Mouse (Mus musculus) cerebellum, postnatal 10 days (tissue): ENCODE results near the gene Ablim1.

ENCODE experiments used
- DNase-seq, 2 experiments: peaks; one replicate each; pipeline ENCODE4 v3.0.0; 2021; ENCODE audit warnings: mixed read lengths in 2 of 2

The Ablim1 gene

DNA sequence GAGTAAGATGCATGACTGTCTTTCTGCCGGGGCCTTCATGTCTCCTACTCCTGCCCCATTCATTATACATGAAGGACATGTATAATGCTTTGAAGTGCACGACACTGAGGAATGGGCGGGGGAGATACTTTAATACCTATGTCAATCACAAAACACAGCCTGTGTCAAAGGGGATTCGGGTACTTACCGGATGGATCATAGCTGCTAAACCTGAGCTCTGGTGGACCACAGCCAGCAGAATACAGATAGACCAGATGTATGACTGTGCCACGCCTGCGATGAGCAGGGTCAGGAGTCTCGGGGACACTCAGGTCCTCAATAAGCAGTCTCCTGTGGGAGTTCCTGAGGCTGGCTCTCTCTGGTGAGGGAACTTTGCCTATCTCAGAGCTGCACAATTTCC is 99.2 kb downstream of the Ablim1 start:
- DNase-seq, result no peak

DNA sequence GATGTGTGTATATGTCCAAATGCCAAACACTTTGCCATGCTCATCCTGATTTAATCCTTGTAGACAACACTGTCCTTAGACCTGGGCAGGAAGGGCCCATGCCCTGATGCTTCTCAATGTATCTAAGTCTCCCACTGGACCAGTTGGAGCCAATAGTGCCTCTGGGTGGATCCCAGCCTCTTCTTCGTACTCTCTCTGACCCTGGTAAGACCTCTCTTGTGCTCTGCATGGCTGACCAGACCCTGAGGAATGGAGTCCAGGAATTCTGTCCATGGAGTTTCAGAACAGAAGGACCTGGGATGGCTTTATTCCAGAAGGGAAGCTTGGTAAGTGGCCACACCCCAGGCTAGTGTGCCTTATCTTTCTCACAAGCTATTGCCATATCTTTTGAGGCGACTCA is 102.3 kb downstream of the Ablim1 start:
- no peak for DNase-seq

DNA sequence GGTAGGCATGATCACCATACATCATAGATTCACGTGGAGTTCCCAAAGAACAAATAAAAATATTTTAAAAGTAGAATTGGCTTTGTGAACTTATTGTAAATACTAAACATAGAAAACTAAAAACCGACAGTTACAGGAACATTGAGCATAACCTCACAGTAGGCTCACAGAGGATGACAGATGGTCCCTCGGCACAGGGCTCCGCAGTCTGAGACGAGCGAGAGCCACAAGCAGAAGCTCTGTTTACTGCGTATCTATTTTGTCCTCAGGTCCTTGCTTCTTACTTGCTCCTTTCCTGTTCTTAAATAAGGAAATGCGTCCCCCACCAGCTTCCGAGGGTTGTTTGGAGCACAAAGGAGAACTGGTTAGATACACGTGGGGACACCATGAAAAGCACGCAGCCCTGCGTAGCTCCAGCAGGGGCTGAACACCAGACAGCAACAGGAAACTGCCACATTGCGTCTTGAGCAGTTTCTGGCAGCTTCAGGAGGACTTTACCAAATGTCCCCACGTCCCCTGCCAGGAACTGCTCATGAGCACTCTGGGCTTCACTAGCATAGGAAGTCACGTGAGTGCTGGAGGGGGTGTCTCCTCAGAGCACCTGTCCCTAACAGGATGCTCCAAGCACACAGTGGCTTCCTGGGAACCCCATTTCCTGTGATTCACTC is 103.1 kb downstream of the Ablim1 start:
- DNase-seq, result peak; percentile 86 to 92

DNA sequence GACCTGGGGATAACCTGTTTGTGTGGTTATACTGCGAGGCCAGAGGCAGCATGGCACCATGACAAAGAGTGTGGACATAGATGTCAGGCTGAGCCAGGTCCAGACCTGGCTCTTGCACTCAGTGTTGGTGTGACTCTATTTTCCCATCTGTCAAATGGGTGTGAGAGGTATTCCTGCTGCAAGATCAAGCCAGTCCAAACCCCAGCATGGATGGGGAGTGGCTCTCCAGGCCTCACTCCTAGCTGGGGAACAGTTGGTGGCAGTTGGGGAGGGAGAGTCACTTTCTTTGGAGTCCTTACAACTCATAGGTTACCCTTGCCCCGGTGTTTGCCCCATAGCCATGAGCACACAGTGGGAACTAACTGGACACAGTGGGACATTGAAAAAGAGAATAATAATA is 103.8 kb downstream of the Ablim1 start:
- DNase-seq, result no peak

DNA sequence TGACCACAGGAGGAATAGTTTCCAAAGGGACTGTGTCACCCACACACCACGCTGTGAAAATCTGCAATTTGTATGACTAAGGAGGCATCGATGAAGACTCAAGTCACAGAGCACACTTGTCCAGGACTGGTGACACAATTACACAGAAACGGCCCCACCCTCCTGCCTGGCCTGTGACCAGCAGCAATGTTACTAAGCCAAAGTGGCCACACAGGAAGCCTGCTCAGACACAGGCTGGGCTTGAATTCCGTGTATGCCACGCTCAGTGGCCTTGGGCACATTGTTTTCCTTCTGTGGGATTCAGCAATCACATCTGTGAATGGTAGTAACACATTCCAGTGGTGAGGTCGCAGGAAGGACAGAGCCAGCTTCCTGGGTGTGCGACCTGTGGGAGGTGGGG is 110.6 kb downstream of the Ablim1 start:
- no peak for DNase-seq

DNA sequence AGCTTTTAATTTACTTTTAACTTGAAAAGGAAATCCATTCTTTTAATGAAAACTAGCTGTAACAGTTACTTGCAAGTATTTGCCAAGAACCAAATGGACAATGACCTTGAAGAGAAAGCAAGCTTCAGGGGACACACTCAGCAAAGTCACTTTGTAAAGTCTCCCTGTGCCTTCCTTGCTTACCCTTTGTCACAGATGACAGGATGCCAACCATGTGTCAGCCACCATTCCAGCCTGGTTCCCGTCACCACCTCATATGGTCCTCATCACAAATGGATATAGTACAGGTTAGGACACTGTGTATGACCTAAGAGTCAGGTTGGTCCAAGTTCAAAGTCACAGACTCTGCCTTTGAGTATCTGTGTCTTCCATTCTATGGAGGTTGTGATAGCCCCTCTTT is 112.2 kb downstream of the Ablim1 start:
- no peak for DNase-seq

DNA sequence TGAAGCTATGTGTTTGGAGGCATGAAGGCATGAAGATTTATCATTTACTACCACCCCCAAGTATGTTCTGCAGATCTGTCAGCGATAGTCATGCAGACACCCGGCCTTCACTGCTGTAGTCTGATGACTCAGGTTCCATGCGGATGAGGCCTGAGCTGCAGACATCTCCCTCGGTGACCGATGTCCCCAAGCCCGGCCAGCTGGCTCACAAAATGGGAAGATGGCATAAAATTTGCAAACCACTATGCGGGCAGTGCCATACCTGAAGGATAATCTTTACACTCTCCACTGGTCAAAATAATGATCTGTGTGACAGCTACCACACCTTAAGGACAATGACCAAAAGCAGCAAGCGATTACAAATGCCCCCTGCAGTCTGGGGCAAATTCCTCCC is 113.6 kb downstream of the Ablim1 start:
- no peak for DNase-seq

DNA sequence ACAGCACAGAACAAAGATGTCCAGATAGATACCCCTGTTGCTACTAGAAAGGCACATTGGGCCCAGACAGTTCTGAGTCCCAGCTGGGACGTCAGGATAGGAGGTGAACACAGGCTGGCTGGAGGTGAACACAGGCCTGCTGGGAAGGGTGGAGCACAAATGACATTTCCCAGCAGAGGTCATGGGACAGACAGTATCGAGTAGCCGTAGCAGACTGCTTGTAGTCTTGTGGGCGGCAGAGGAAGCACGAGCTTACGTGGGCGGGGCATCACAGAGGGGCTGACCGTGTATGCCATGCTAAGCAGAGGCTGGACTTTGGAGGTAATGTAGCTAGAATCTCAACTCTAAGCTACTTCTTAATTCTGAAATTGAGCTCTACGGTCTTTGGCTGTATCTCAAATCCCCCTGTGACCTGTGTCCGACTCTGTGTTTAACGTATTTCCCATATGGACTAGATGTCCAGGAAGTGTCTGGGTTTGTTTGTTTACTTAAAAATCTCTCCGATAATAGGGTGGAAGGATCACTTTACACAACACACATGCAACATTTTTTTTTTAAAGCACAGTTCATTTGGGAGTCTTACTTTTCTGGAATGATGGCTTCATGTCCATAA is 114.1 kb downstream of the Ablim1 start:
- DNase-seq, result no peak

DNA sequence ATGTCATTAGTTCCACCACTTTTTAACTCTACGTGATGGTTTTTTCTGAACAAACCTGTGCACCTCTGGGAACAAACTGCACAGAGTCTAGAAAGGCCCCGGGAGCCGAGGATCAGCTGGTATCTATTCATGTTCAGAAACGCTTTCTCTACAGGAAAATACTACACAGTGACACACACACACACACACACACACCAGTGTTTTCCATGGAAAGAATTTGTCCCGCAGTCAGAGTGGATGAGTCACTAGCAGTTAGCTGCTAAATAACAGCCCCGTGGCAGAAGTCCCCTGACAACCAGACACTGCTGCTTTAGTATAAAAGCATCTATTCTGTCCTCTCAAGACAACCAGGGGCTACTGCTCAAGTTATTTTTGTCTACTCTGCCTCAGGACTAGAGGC is 115.4 kb downstream of the Ablim1 start:
- DNase-seq, result no peak

DNA sequence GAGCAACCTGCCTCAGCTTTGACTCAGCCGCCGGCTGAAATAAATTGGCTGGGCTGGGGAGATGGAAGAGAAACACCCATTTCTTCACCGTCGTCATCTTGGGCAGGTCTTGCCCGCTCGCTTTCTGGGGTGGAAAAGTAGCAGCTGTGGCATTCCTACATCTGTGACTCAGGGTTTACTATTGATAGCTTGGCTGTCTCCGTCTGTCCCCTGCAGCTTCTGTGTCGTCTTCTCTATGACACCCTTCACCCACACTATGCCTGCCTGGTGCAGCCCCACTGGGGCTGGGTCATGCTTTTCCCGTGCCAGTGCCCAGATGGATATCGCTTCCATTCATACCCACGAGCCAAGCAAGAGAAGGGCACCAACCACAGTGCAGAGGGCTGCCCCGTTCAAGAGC is 116.2 kb downstream of the Ablim1 start:
- DNase-seq, result peak; percentile 41 to 53

DNA sequence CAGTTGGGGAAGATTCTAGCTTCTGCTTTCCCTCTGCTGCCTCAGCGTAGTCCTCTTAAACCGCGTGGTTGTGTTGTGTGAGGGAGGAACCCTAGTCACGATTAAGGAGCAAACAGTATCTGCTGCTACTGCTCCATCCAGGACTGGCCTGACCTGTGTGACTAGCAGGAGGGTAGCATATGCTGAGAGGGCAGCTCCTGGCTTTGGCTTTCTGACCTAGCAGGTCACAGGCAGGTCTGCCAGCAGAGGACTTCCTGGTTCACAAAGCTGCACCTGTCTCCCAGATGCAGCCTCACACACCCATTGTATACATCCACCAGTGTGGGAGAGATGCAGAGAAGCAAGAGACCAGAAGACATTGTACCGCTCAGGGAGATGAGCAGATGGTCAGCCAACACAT is 116.7 kb downstream of the Ablim1 start:
- peak in 1 of 2 experiments; percentile 44 for DNase-seq

DNA sequence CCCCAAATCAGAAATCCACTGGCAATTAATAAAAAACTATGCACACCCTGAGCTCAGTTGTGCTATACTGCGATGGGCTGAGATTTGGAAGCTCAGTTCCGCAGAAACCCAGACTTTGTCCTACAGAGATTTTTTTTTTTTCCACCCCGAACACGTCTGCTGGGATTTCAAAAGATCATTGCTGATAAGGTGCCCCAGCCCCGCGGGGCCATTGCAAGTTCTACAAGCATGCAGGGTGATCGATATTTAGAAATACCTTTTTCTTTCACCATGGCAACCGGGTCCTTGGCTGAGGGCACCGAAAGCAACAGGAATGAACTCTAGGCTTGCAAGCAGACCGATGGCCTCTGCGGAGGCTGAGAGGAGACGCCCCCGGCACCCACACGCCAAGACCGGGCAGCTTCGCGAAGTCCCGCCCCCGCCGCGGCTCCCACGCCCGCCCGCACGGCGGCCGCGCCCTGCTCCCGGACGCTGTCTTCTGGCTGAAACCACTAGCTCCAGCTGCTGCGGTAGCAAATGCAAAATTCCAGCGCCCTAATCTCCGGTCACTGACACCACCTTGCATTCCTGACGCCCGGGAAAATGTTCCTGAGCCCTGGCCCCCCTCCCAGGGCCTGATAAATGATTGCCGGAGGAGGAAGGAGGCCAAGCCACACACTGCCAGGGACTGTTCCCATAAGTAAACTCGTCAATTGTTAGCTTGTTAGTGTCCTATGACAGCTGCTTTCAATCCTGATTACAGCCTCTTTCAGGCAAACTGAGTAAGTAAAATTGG is 117.5 kb downstream of the Ablim1 start:
- DNase-seq, result peak; percentile 70 to 73

DNA sequence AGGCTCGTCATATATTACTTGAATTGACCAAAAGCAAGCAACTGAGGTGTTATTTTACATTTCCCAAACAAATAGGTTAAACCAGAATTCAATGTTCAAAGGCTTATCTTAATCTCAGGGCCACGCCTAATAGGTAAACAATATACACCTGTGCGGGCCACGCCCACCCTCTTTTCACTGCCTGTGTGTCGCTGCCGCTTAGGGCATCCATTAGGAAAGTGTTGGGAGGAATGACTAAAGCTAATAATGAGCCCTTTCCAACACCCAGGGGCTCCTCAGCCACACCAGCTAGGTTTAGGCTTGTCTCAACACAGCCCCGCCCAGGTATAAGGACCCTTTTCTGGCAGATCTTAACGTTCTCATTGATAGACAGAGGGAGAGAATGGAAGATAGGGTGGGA is 118.1 kb downstream of the Ablim1 start:
- DNase-seq, result no peak

DNA sequence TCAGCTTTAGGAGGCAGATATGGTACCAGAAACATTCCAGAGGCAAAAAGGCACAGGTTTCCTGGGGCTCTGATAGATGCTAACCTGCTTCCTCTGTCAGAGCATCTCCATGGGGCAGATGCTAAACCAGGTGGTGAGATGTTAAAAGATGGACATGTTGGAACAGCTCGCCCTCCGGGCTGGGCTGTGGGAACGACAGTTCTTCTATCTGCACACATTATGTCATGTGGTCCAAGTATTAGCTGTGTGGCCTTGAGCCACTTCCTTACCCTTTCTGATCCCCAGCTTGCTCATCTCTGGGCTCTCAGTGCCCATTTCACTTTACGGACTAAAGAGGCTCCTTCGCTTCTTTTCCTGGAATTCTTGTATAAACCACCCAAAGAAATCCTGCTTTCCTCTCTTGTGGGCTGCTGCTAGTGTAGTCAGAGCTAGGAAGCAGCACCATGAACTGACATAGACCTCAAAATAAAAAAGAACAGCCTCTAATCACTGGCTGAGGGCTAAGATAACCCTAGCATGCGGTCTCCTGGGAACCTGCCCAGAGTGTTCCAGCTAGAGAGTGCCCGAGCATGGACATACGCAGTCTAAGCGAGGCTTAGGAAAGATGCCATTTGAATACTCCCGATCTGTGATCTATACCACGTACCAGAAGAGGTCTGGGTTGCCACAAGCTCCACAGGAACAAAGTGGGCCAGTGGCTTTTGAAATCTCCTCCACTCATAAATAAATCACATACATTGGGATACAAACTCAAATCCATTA is 119.4 kb downstream of the Ablim1 start:
- no peak for DNase-seq

DNA sequence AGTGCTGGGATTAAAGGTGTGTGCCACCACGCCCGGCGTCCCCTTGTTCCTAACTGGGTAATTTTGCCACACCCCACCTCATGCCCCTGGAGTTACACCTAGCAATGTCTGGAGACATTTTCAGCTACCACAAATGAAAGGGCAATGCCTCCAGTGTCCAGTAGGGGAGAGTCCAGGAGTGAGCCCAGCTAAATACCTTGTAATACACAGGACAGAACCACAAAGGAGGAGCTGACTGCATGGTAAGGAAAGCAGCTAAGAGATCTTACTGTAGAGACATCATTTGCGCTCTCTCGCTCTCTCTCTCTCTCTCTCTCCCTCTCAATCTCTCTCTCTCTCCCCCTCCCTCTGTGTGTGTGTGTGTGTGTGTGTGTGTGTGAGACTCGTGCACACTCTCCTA is 120.8 kb downstream of the Ablim1 start:
- peak; percentile 69 to 78 for DNase-seq

DNA sequence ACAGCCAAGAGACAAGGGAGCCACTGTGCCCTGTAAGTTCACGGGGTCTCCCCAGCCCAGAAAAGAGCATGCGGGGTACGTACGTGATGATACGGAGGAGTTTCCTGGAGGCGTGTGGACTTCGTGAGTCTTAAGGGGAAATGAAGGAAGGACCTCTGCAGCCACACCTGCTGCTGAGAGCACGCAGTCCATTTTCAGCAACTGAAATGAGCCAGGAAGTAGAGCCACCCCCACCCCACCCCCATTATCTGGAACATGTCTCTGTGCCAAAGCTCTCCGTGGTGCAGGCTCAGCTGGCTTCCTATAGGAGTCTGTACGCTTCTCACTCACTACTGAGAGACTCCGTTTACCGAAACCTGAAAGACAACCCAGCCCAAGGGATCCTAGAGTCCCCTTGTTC is 121.3 kb downstream of the Ablim1 start:
- no peak for DNase-seq

DNA sequence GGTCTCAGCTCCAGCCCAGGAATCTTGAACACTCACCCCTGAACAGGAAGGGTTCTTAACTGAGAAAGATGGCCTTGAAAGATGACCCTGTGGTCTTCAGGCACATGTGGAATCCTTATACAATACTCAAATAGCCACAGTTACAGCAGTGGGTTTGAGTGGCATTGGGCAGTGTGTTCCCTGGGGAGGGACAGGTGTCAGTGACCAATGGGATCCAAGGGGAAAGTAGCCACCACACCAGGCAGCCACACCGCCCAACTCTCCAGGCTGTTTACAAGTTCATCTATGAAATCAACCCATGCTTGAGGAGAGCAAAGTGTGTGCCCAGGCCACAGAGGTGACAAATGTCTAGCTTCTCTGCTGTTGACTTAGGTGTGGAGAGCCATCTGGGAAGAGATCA is 123.6 kb downstream of the Ablim1 start:
- no peak for DNase-seq

DNA sequence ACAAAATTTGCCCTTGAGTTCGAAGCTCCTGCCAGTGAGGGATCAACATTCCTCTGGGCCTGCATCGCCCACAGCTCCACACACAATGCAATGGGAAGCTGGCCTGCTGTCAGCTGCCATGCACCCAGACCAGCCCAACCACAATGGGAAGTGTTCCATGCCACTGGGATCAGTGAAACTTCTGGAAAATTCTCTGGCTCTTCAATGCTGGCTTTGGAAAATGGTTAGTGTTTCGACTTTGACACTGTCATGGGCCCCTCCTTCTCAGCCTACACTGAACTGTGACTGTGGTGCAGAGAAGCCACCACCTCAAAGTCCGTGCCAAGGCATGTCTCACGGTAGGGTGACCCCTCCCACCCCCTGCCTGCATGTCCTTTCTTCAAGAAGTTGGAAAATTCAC is 125.3 kb downstream of the Ablim1 start:
- DNase-seq, result no peak

DNA sequence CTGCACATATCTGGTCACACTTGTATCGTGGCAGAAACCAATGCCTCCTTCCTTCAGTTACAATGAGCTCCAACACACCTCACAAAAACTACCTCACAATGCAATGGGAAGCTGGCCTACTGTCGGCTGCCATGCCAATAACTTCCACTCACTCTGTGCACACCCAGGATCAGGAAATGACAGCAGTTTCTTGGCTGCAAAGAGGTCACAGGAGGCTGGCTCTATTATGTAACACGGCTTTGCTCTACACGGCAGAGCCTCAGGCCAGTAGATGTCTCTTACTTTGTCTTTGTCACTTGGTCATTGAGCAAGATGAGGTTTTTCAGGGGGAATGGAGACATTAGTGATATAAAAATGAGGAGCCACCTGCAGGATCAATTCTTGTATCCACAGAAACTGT is 126.2 kb downstream of the Ablim1 start:
- no peak for DNase-seq

DNA sequence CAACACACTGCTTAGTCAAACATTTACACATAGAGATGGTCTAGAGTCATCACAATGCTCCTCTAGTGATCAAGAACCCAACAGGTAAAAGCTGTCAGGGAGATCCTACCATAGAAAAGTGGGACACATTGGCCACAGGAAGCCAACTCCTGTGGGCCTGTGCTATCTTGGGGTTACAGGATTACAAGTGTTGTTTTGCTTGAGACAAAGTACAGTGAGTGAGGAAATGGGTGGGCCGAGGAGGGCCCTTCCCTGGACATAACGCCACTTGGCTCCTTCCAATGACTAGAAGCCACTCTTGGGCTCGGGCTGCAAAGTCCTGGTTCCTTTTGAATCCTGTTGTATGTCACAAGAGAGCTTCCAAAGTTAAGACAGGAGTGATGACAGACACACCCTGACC is 129.7 kb downstream of the Ablim1 start:
- DNase-seq, result no peak

DNA sequence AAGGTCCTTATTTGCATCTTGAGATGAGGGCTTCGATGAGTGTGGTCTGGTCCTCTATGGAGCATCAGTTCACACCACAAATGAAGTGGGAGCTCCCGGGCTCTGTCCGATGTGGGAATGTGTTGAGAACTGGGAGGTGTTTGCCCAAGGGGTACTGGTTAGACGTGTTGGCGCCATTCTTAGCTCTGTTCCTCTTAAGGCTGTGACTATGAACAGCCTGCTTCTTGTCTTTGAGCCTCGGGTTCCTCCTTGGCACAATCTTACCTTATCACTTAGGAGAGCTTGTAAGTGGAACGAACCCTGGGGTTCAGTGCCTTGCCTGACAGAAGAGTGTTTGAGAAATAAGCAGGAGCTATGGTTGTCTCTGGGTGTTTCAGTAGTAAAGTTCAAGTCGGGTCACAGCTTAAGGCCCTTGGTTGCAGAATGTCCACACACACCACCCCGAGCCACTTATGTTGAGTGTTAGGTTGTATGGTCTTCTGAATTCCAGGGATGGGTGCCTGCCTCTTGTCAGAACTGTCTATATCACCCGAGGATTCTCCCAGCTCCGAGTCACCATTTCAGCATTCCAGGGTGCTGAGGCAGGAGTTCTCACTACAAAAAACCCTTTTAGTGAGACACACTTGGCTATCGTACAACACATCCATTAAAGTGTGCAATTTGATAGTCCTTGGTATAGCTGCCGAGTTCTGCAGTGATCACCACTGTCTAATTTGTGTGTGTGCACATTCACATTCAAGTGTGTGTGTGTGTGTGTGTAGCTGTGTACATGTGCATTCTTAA is 131.6 kb downstream of the Ablim1 start:
- no peak for DNase-seq

DNA sequence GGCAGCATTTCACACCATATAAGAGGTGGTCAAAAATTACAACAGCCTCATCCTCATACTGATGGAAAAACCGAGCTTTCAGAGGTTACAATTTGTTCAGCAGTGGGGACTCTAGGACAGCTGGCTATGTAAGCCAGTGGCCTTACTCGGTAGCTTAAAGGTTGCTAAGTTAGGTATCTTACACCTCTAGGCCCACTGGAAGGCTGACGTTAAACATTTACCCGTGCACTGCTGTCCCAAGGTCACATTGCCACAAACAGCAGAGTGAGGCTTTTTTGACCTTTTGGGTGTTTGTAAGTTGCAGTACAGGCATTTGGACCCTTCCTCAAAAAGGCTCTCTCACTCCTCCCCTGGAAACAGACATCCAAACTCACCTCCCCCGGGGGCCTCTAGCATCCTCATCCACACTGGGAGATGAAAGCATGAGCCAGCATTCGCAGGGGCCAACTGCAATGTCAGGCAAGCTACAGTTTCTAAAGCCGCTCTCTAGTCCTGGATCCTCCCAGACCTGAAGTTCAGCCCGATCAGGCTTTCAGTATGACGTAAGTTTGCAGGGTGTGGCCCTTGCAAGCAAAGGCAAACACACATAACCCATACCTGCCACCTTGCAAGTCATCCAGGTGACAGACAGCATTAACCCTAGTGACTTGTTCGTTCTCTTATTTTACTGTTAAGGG is 132.7 kb downstream of the Ablim1 start:
- DNase-seq, result no peak
